Mouse (Mus musculus) ES-E14 (cell line): ENCODE measurements around the gene Rnf182. TPM values are rescaled to one million over a fixed set of nuclear protein-coding genes. Genes with fewer than 3 reads are reported as not detected.

Experiments used
- DNase-seq: peaks from one replicate; pipeline ENCODE4 v3.0.0-alpha.2; 2013; ENCODE audit warnings: low read depth, low spot score
- H3K27ac ChIP-seq: 2 replicates; pipeline ENCODE4 v1.5.1; 2012; ENCODE audit warnings: low read depth, mild to moderate bottlenecking, low read length, moderate library complexity, mixed read lengths; ENCODE audit not compliant: poor library complexity, insufficient read depth, severe bottlenecking
- H3K36me3 ChIP-seq: 2 replicates; pipeline ENCODE4 v1.6.1; 2012; ENCODE audit warnings: mild to moderate bottlenecking, low read length, moderate library complexity, mixed read lengths; ENCODE audit not compliant: control insufficient read depth, poor library complexity, insufficient read depth, severe bottlenecking
- H3K4me1 ChIP-seq, 2 experiments: fragments of 150-350 bp in 1 of 2; sonication (generic) in 1 of 2; 2 replicates each; pipeline ENCODE4 v1.6.1; 2012; ENCODE audit warnings: low read length in 2 of 2, mild to moderate bottlenecking in 1 of 2, mixed read lengths in 1 of 2; ENCODE audit not compliant: control insufficient read depth in 2 of 2, insufficient read depth in 2 of 2, poor library complexity in 1 of 2
- H3K4me3 ChIP-seq, 2 experiments: fragments of 150-350 bp in 1 of 2; sonication (generic) in 1 of 2; 2 replicates each; pipeline ENCODE4 v1.5.1; 2012; ENCODE audit warnings: low read length in 2 of 2, low read depth in 1 of 2, mild to moderate bottlenecking in 1 of 2, mixed read lengths in 1 of 2; ENCODE audit not compliant: insufficient read depth in 1 of 2, poor library complexity in 1 of 2, severe bottlenecking in 1 of 2
- H3K9ac ChIP-seq: 2 replicates; pipeline ENCODE4 v1.6.1; 2012; ENCODE audit warnings: low read depth, mild to moderate bottlenecking, low read length, mixed read lengths; ENCODE audit not compliant: poor library complexity, insufficient read depth, severe bottlenecking
- H3K9me3 ChIP-seq: fragments of 150-350 bp; sonication (generic); 2 replicates; pipeline ENCODE4 v1.6.1; 2012; ENCODE audit warnings: low read depth, mild to moderate bottlenecking, low read length; ENCODE audit not compliant: control insufficient read depth, insufficient read depth
- CHD2 ChIP-seq: IDR thresholded peaks from 2 replicates; pipeline ENCODE4 v1.6.1; 2014; ENCODE audit warnings: mild to moderate bottlenecking, low read depth, low read length, inconsistent platforms
- HCFC1 ChIP-seq: IDR thresholded peaks from 2 replicates; pipeline ENCODE4 v1.6.1; 2012; ENCODE audit warnings: low read length, inconsistent platforms, borderline replicate concordance; ENCODE audit not compliant: insufficient read depth
- MAFK ChIP-seq: IDR thresholded peaks from 2 replicates; pipeline ENCODE4 v1.6.1; 2014; ENCODE audit warnings: mild to moderate bottlenecking, low read depth, low read length, inconsistent platforms; ENCODE audit not compliant: insufficient read depth
- ZC3H11A ChIP-seq: IDR thresholded peaks from 2 replicates; pipeline ENCODE4 v1.6.1; 2012; ENCODE audit warnings: low read depth, mild to moderate bottlenecking, inconsistent platforms, low read length, borderline replicate concordance
- ZNF384 ChIP-seq: IDR thresholded peaks from 2 replicates; pipeline ENCODE4 v1.6.1; 2012; ENCODE audit warnings: low read depth, low read length, inconsistent platforms
- in situ Hi-C, 2 experiments: fragments of 600-800 bp; cut with MboI; formaldehyde crosslinking; loops; one replicate each; pipeline ENCODE4 v1.15.1; 2025; ENCODE audit warnings: low sequenced_read_pairs in 2 of 2, inconsistent platforms in 1 of 2; ENCODE audit not compliant: unreplicated experiment in 2 of 2
- total RNA-seq: library from RNA; depleted of rRNA; stranded (reverse); fragments of 300-350 nt; gene quantifications from 2 replicates; pipeline ENCODE4 v1.2.3, GENCODE M21; 2012

Gene Rnf182
- total RNA-seq, 1 experiment, result 0.22 TPM

DNA sequence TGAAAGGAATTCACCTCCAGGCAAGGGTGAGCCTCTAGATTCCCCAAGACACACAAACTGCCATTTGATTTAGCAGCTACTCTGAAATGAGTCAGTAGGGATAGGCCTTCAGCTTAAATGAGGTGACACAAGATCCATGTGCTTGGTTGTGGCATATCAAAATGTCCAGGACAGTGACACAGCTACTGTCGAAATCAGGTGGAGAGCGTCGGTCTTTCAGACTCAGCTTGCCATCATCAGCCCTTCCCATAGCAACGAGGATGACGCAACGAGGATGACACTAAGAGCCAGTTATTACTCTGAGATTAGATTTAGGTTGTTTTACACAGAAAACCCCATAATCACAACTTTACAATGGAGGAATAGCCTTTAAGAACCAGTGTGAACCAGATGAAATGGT is 14.5 kb upstream of the Rnf182 start:
- in situ Hi-C loops, result no loop called here
- Histone ChIP-seq H3K4me1 (no peaks in the 10 kb centered on the region), H3K27ac (no peak overlapping the region), H3K9me3 (no peaks in the 10 kb centered on the region), H3K4me3 (no peak overlapping the region), H3K36me3 (no peaks in the 10 kb centered on the region), H3K9ac (no peak overlapping the region)
- DNase-seq, result no peak
- no peak for TF ChIP-seq HCFC1
- TF ChIP-seq ZC3H11A, result no peak
- TF ChIP-seq MAFK, result no peak
- TF ChIP-seq CHD2, result no peak
- TF ChIP-seq ZNF384, result no peak

DNA sequence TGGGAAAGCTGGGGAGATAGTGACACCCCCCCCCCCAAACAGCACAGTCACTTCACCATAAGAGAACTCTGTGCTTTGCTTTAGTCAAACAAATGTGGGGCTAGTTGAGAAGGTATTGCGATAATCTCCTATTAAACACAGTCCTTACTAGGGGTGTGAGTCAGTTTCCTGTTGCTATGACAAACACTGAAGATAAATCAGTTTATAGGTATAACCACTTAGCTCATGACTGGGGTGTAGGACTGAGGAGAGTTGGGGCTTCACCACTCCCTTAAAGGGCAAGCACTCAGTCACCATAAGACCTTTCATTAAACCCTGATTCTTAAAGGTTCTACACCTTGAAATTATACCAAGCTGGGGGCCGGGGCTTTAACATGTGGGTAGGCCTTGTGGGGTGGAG is 13.1 kb upstream of the Rnf182 start:
- TF ChIP-seq ZNF384 (no peak), CHD2 (no peak), MAFK (no peak)
- no peak overlapping the region for H3K4me3 ChIP-seq
- H3K9ac ChIP-seq, result no peak overlapping the region
- no peaks in the 10 kb centered on the region for H3K4me1 ChIP-seq
- no peak overlapping the region for H3K27ac ChIP-seq
- H3K9me3 ChIP-seq, result no peaks in the 10 kb centered on the region
- DNase-seq, result no peak
- in situ Hi-C loops, result no loop called here
- H3K36me3 ChIP-seq, result no peaks in the 10 kb centered on the region

DNA sequence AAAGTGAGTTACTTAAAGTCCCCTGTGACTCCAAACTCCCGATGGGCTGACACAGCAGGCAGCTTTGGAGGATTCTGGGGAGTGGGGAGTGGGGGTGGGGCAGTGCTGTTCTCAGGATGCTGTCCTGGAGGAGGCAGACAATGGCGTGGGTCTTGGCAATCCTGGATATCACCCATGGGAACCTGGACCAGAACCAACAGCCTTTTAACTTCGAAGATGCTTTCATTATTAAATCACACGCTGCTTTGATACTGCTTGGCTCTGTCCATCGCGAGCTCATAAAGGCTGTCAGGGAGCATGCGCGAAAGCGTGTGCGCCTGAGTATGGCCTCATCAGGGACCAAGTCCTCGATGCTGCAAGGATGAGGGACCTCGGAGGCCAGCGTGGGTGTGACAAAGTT is 12.5 kb upstream of the Rnf182 start:
- in situ Hi-C loops, result no loop called here
- no peaks in the 10 kb centered on the region for H3K4me1 ChIP-seq
- no peak overlapping the region for H3K9ac ChIP-seq
- H3K4me3 ChIP-seq, result no peak overlapping the region
- DNase-seq, result no peak
- no peaks in the 10 kb centered on the region for H3K9me3 ChIP-seq
- TF ChIP-seq ZC3H11A (no peak), ZNF384 (no peak), CHD2 (no peak), MAFK (no peak), HCFC1 (no peak)
- H3K36me3 ChIP-seq, result no peaks in the 10 kb centered on the region
- no peak overlapping the region for H3K27ac ChIP-seq

DNA sequence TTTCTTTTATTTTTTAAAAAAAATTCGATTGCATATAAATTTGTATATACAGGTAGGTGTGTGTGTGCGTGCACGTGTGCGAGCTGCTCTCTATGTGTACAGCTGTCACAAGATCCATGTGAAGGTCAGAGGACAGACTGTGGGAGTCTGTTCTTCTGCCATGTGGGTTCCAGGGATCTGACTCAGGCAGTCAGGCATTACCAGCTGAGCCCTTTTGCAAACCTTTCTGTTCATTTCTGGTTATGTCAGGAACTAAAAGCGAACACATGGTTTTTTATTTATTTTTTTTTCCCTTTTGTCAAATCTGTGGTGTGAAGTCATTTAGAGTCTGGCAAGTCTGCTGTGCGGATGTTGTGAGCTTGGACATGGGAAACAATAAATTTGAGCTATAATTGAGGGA is 6.7 kb upstream of the Rnf182 start:
- Histone ChIP-seq H3K27ac (no peak overlapping the region), H3K9ac (no peak overlapping the region), H3K36me3 (no peaks in the 10 kb centered on the region), H3K4me3 (no peak overlapping the region), H3K9me3 (no peaks in the 10 kb centered on the region), H3K4me1 (no peaks in the 10 kb centered on the region)
- in situ Hi-C loops, result no loop called here
- no peak for TF ChIP-seq CHD2
- TF ChIP-seq MAFK, result no peak
- TF ChIP-seq ZC3H11A, result no peak
- TF ChIP-seq HCFC1, result no peak
- TF ChIP-seq ZNF384, result no peak
- DNase-seq, result no peak

DNA sequence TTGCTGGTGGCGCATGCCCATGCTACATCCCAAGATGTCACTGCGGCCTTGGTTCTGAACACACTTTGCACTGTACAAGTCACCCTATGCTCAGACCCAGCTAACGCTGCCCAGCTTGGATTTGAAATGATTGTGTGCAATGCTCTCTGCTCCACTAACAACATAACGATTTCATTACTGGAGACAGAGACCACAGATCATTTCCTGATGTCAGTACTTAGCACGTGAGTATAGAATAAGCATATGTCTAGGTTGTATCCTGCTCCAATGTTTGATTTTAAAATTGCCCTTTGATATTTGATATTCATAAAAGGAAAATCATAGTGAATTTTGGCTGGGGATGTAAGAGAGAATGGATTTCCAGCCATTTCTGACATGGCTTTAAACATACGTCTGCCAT is 3.5 kb upstream of the Rnf182 start:
- DNase-seq, result no peak
- H3K36me3 ChIP-seq, result no peaks in the 10 kb centered on the region
- H3K4me3 ChIP-seq, result no peak overlapping the region
- in situ Hi-C loops, result no loop called here
- H3K9me3 ChIP-seq, result no peaks in the 10 kb centered on the region
- H3K27ac ChIP-seq, result no peak overlapping the region
- H3K9ac ChIP-seq, result no peak overlapping the region
- peaks cover 0 to 4% of the 10 kb centered on the region in 2 experiments; a peak in 1 of 4 replicates for H3K4me1 ChIP-seq
- TF ChIP-seq ZC3H11A (no peak), HCFC1 (no peak), MAFK (no peak), ZNF384 (no peak), CHD2 (no peak)
